Mouse (Mus musculus): ENCODE measurements around the gene Tmprss7.

DNA sequence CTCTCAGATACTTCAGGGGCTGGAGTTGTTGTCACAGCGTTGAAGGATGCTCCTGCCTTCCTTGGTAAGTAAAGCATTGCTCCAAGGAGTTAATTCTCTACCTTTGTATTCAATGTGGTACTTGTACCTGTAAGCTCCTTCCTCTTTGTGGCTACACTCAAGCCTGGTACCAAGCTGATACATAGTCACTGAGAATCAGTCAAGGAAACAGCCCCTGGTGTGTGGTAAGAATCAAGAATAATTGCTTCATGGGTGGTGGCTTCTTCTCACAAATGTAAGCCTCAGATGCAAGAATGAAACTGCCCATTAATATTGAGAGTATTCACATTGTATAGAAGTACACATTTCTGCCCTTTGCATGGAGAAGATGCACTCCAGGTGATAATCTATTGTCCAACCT is 77.5 kb downstream of the Tmprss7 start:
- TF ChIP-seq CTCF (conservative IDR thresholded peaks at IDR 0.05; ENCODE audit: low read length) = no peak
- TF ChIP-seq POU5F1 (IDR thresholded peaks at IDR 0.05; ENCODE audit: borderline replicate concordance, low read length) = no peak
- TF ChIP-seq NANOG (IDR thresholded peaks at IDR 0.05; ENCODE audit: borderline replicate concordance, low read length) = no peak
